Mouse (Mus musculus): ENCODE results near the gene Cplx2. TPM values are rescaled to one million over a fixed set of nuclear protein-coding genes. Genes with fewer than 3 reads are reported as not detected.

Gene Cplx2
- 6.1 and 7.0 TPM in 2 replicates for polyA plus RNA-seq (2012; rRNA removed)

- no peak within 1 kb of the TSS for H3K4me3 ChIP-seq (replicated peaks; ENCODE audit: extremely low read depth, low read depth, low read length)
- H3K4me1 ChIP-seq (ENCODE audit: control insufficient read depth, insufficient read depth, low read length): no peaks in the 10 kb centered on the region
- TF ChIP-seq POLR2A (IDR thresholded peaks at IDR 0.05; ENCODE audit: borderline replicate concordance, extremely low read depth, low read depth, low read length) (no peak), CTCF (IDR thresholded peaks at IDR 0.05; ENCODE audit: insufficient read depth, low read length) (no peak)
- 4% methylated on average over 6 of the region's 7 CpGs for WGBS
- no peak for DNase-seq
These were observed at the start of gene Cplx2 for GRCm38 (mm10) chr13:54371049-54371386. Gene Cplx2, plus strand, starts transcription at chr13:54371349.

GRCm38 (mm10) chr13:54322396-54323306 is 48.5 kb upstream of the Cplx2 start:
- 48% methylated on average over 19 of the region's 19 CpGs for WGBS
- no peaks in the 10 kb centered on the region for H3K4me1 ChIP-seq (ENCODE audit: control insufficient read depth, insufficient read depth, low read length)
- TF ChIP-seq POLR2A (IDR thresholded peaks at IDR 0.05; ENCODE audit: borderline replicate concordance, extremely low read depth, low read depth, low read length) (no peak), CTCF (IDR thresholded peaks at IDR 0.05; ENCODE audit: insufficient read depth, low read length) (peak; percentile 60)
- peak; percentile 44 for DNase-seq
- no peak overlapping the region for H3K4me3 ChIP-seq (replicated peaks; ENCODE audit: extremely low read depth, low read depth, low read length)

GRCm38 (mm10) chr13:54323307-54324165 is 47.6 kb upstream of the Cplx2 start:
- WGBS: 60% methylated on average over 13 of the region's 13 CpGs
- Histone ChIP-seq H3K4me1 (ENCODE audit: control insufficient read depth, insufficient read depth, low read length) (no peaks in the 10 kb centered on the region), H3K4me3 (replicated peaks; ENCODE audit: extremely low read depth, low read depth, low read length) (no peak overlapping the region)
- no peak for DNase-seq
- no peak for TF ChIP-seq POLR2A (IDR thresholded peaks at IDR 0.05; ENCODE audit: borderline replicate concordance, extremely low read depth, low read depth, low read length)
- TF ChIP-seq CTCF (IDR thresholded peaks at IDR 0.05; ENCODE audit: insufficient read depth, low read length): no peak

- no peak overlapping the region for H3K4me3 ChIP-seq (replicated peaks; ENCODE audit: extremely low read depth, low read depth, low read length)
- TF ChIP-seq POLR2A (IDR thresholded peaks at IDR 0.05; ENCODE audit: borderline replicate concordance, extremely low read depth, low read depth, low read length): no peak
- TF ChIP-seq CTCF (IDR thresholded peaks at IDR 0.05; ENCODE audit: insufficient read depth, low read length): no peak
- no peaks in the 10 kb centered on the region for H3K4me1 ChIP-seq (ENCODE audit: control insufficient read depth, insufficient read depth, low read length)
- no peak for DNase-seq
- 82% methylated on average over 2 of the region's 2 CpGs for WGBS
These were observed 47.0 kb upstream of the Cplx2 start for GRCm38 (mm10) chr13:54324178-54324577.

GRCm38 (mm10) chr13:54325814-54326213 is 45.3 kb upstream of the Cplx2 start:
- no peak for TF ChIP-seq CTCF (IDR thresholded peaks at IDR 0.05; ENCODE audit: insufficient read depth, low read length)
- no peak for TF ChIP-seq POLR2A (IDR thresholded peaks at IDR 0.05; ENCODE audit: borderline replicate concordance, extremely low read depth, low read depth, low read length)
- Histone ChIP-seq H3K4me1 (ENCODE audit: control insufficient read depth, insufficient read depth, low read length) (no peaks in the 10 kb centered on the region), H3K4me3 (replicated peaks; ENCODE audit: extremely low read depth, low read depth, low read length) (no peak overlapping the region)
- 74% methylated on average over 7 of the region's 7 CpGs for WGBS
- no peak for DNase-seq

- Histone ChIP-seq H3K4me1 (ENCODE audit: control insufficient read depth, insufficient read depth, low read length) (no peaks in the 10 kb centered on the region), H3K4me3 (replicated peaks; ENCODE audit: extremely low read depth, low read depth, low read length) (no peak overlapping the region)
- DNase-seq: no peak
- TF ChIP-seq CTCF (IDR thresholded peaks at IDR 0.05; ENCODE audit: insufficient read depth, low read length) (no peak), POLR2A (IDR thresholded peaks at IDR 0.05; ENCODE audit: borderline replicate concordance, extremely low read depth, low read depth, low read length) (no peak)
- 76% methylated on average over 6 of the region's 6 CpGs for WGBS
These were observed 44.3 kb upstream of the Cplx2 start for GRCm38 (mm10) chr13:54326686-54327447.

GRCm38 (mm10) chr13:54328029-54328428 is 43.1 kb upstream of the Cplx2 start:
- 94% methylated on average over 1 of the region's 1 CpGs for WGBS
- no peak for DNase-seq

GRCm38 (mm10) chr13:54328954-54329490 is 42.1 kb upstream of the Cplx2 start:
- WGBS: 68% methylated on average over 8 of the region's 8 CpGs
- no peak for TF ChIP-seq POLR2A (IDR thresholded peaks at IDR 0.05; ENCODE audit: borderline replicate concordance, extremely low read depth, low read depth, low read length)
- TF ChIP-seq CTCF (IDR thresholded peaks at IDR 0.05; ENCODE audit: insufficient read depth, low read length): no peak
- no peaks in the 10 kb centered on the region for H3K4me1 ChIP-seq (ENCODE audit: control insufficient read depth, insufficient read depth, low read length)

More at GRCm38 (mm10) chr13:54328029-54328428, 43.1 kb upstream of the Cplx2 start:
- Histone ChIP-seq H3K4me1 (ENCODE audit: control insufficient read depth, insufficient read depth, low read length) (no peaks in the 10 kb centered on the region), H3K4me3 (replicated peaks; ENCODE audit: extremely low read depth, low read depth, low read length) (no peak overlapping the region)
- TF ChIP-seq POLR2A (IDR thresholded peaks at IDR 0.05; ENCODE audit: borderline replicate concordance, extremely low read depth, low read depth, low read length) (no peak), CTCF (IDR thresholded peaks at IDR 0.05; ENCODE audit: insufficient read depth, low read length) (no peak)

More at GRCm38 (mm10) chr13:54328954-54329490, 42.1 kb upstream of the Cplx2 start:
- DNase-seq: no peak
- H3K4me3 ChIP-seq (replicated peaks; ENCODE audit: extremely low read depth, low read depth, low read length): no peak overlapping the region
